Mouse (Mus musculus) urinary bladder, adult 18-20 months (tissue): Measurements from ENCODE around the gene Dazap2.

Experiments used
- DNase-seq, 2 experiments: peaks; one replicate each; pipeline ENCODE4 v3.0.0; 2022; ENCODE audit warnings: low spot score in 2 of 2, mixed read lengths in 2 of 2

Dazap2 gene

GRCm38 (mm10) chr15:100637661-100638060 lies 22.5 kb downstream of the Dazap2 start:
- DNase-seq = no peak

GRCm38 (mm10) chr15:100639972-100640750 lies 25.0 kb downstream of the Dazap2 start:
- DNase-seq = peak in 1 of 2 experiments; percentile 42

GRCm38 (mm10) chr15:100641226-100641810 lies 26.2 kb downstream of the Dazap2 start:
- DNase-seq = no peak

- DNase-seq = no peak
These were observed 27.3 kb downstream of the Dazap2 start for GRCm38 (mm10) chr15:100642451-100642850.

- DNase-seq = no peak
These were observed 31.0 kb downstream of the Dazap2 start for GRCm38 (mm10) chr15:100646161-100646560.

- DNase-seq = no peak
These were observed 35.0 kb downstream of the Dazap2 start for GRCm38 (mm10) chr15:100650111-100650510.

- peak; percentile 61 to 85 for DNase-seq
These were observed 36.5 kb downstream of the Dazap2 start for GRCm38 (mm10) chr15:100651610-100652009.

GRCm38 (mm10) chr15:100654271-100654670 lies 39.1 kb downstream of the Dazap2 start:
- DNase-seq = no peak

- no peak for DNase-seq
These were observed 40.1 kb downstream of the Dazap2 start for GRCm38 (mm10) chr15:100655201-100655600.

- no peak for DNase-seq
These were observed 45.2 kb downstream of the Dazap2 start for GRCm38 (mm10) chr15:100660306-100660705.

- DNase-seq = no peak
These were observed 45.7 kb downstream of the Dazap2 start for GRCm38 (mm10) chr15:100660805-100661204.

GRCm38 (mm10) chr15:100664813-100665274 lies 49.7 kb downstream of the Dazap2 start:
- no peak for DNase-seq

GRCm38 (mm10) chr15:100665411-100666218 lies 50.5 kb downstream of the Dazap2 start:
- DNase-seq = no peak

- no peak for DNase-seq
These were observed 51.1 kb downstream of the Dazap2 start for GRCm38 (mm10) chr15:100666219-100666696.

- DNase-seq = no peak
These were observed 51.7 kb downstream of the Dazap2 start for GRCm38 (mm10) chr15:100666851-100667250.

- no peak for DNase-seq
These were observed 52.3 kb downstream of the Dazap2 start for GRCm38 (mm10) chr15:100667420-100667819.

GRCm38 (mm10) chr15:100667871-100668545 lies 52.9 kb downstream of the Dazap2 start:
- no peak for DNase-seq

GRCm38 (mm10) chr15:100669337-100669736 lies 54.2 kb downstream of the Dazap2 start, which contains the start of gene Bin2:
Bin2 (minus strand) TSS chr15:100669553.
- DNase-seq = no peak

- no peak for DNase-seq
These were observed 54.9 kb downstream of the Dazap2 start for GRCm38 (mm10) chr15:100670004-100670403.
